Mouse (Mus musculus): Measurements from ENCODE around the gene Snrnp25. TPM values are rescaled to one million over a fixed set of nuclear protein-coding genes. Genes with fewer than 3 reads are reported as not detected.

Gene Snrnp25
- polyA plus RNA-seq (2012; ENCODE audit: insufficient read depth, low replicate concordance), result 15.1 and 78.7 TPM in 2 replicates

DNA sequence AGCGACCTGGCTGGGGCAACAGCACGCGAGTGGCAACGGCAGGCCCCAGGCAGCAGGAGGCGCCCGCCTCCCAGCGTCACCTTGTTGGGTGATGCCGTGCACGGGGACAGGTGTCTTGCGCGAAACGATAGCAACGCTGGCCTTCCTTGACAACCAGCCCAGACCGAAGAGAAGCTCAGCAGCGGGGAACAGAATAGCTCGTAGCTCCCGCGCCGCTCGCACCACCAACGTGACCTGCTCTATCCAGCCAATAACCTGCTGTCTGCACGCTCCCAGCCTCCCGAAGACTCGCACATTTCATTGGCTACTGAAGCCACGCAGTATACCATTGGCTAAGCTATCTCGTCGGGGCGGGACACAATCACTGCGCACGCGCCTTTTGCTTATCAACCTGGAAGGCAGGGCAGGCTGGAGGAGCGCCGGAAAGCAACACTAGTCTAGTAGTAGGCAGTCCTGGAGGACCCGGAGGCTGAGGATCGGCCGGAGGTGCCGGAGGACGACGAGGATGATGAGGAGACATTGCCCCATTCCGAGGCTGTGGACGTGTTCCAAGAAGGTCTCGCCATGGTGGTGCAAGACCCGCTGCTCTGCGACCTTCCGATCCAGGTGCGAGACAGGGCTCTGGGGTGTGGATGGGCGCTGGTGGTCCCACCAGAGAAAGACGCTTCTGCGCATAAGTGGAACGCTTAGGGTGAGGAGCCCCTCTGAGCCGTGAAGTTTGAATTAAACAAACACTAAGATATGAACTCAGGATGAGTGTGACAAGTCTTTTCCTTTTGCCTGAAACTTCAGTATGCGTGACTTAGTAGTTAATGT, at the start of gene Snrnp25:
TSS of gene Snrnp25 (plus strand) at position 358 of the 816 bp plus-strand sequence.
- Histone ChIP-seq H3K4me1 (peaks cover 37% of the 10 kb centered on the region), H3K4me3 (replicated peaks) (peak within 1 kb of the TSS; percentile 98), H3K36me3 (replicated peaks; ENCODE audit: low read length) (peaks cover 38% of the 10 kb centered on the region), H3K9me3 (no peaks in the 10 kb centered on the region), H3K27me3 (replicated peaks) (peaks cover under 1% of the 10 kb centered on the region)
- TF ChIP-seq FLI1 (IDR thresholded peaks at IDR 0.05; ENCODE audit: low read length) (no peak), GATA1 (IDR thresholded peaks at IDR 0.05; ENCODE audit: borderline replicate concordance, low read length) (0 out of 3 replicates have a peak, but pooled peaks have one; percentile 59)

- H3K36me3 ChIP-seq (replicated peaks; ENCODE audit: low read length), result no peaks in the 10 kb centered on the region
- TF ChIP-seq FLI1 (IDR thresholded peaks at IDR 0.05; ENCODE audit: low read length) (no peak), GATA1 (IDR thresholded peaks at IDR 0.05; ENCODE audit: borderline replicate concordance, low read length) (no peak)
- H3K27me3 ChIP-seq (replicated peaks), result peaks cover 48% of the 10 kb centered on the region
- no peak overlapping the region for H3K4me3 ChIP-seq (replicated peaks)
- no peaks in the 10 kb centered on the region for H3K9me3 ChIP-seq
- H3K4me1 ChIP-seq, result peaks cover 21% of the 10 kb centered on the region
Observed at GRCm38 (mm10) chr11:32156854-32157630, 48.2 kb upstream of the Snrnp25 start.

DNA sequence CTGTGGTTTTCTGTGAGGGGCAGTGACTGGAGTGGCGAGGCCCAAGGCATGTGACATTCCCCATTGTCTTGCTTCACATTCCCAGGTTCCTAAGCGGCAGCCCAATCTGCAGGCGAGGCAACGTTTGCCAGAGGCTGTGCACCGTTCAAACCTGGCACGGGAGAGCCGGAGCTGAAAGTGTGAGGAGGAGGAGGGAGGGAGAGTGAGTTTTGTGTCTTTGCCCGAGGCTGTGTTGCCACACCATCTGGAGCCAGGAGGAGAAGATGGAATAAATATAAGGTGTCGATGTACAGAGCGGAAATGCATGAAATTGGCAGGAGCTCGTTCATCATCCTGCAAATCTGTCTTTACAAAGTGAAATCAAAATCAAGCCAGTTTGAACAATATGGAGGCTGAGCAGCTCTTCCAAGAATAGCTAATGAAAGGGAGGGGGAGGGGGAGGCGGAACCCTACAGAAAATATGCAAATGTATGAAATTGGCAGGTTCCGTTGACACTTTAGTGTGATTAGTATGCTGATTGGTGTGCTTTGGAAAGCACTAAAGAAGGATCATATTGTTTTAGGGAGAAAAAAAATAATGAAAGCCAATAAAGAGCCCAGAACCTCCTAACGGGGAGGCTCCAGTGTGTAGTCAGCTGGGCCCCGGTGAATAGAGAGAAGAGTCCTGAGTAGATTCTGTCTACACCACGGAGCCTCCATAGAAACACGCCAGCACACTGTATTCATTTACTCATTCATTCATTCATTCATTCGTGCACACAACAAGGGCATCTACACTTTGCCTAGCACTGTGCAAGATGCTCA, 47.2 kb upstream of the Snrnp25 start:
- peaks cover 54% of the 10 kb centered on the region for H3K27me3 ChIP-seq (replicated peaks)
- no peak overlapping the region for H3K4me3 ChIP-seq (replicated peaks)
- no peak for TF ChIP-seq GATA1 (IDR thresholded peaks at IDR 0.05; ENCODE audit: borderline replicate concordance, low read length)
- TF ChIP-seq FLI1 (IDR thresholded peaks at IDR 0.05; ENCODE audit: low read length), result no peak
- peaks cover 27% of the 10 kb centered on the region for H3K4me1 ChIP-seq
- H3K36me3 ChIP-seq (replicated peaks; ENCODE audit: low read length), result no peaks in the 10 kb centered on the region
- no peaks in the 10 kb centered on the region for H3K9me3 ChIP-seq

DNA sequence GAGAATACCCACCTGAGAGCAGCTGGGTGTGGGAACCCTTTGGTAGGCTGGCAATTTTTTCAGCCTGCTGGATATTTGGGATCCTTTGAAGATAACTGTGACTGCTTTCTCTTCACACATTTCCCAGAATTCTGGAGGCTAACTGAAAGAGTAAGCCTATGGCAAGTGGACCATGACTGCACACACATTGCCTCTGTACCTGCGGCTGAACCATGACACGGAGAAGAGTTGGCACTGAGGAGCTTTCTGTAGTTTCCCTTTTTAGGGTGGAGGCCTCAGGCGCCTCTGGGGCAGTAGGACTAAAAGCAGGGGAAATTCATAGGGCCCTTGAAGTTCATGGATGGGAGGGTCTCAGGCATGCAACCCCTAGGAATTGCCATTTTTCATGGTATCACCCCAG, 46.0 kb upstream of the Snrnp25 start:
- TF ChIP-seq FLI1 (IDR thresholded peaks at IDR 0.05; ENCODE audit: low read length) (no peak), GATA1 (IDR thresholded peaks at IDR 0.05; ENCODE audit: borderline replicate concordance, low read length) (no peak)
- peaks cover 27% of the 10 kb centered on the region for H3K4me1 ChIP-seq
- peaks cover 58% of the 10 kb centered on the region for H3K27me3 ChIP-seq (replicated peaks)

DNA sequence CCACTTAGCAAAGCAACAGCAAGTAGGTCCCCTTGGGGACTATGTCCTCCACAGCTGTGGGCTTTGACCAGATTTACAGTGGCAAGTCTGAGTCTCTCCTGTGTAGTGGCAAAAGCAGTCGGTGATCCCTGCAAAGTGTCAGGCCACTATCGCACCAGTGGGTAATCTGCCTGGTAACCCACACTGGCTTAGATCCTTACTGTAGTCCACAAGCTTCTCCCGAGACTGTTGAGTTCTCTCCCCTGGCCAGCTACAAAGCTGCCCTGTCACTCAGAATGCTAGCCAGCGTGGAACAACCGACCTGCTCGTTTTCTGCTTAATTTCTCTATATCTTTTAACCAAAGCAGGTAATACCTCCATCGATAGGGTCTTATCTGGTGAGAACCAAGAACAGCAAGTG, 44.9 kb upstream of the Snrnp25 start:
- peaks cover 59% of the 10 kb centered on the region for H3K27me3 ChIP-seq (replicated peaks)
- H3K9me3 ChIP-seq, result no peaks in the 10 kb centered on the region
- H3K4me3 ChIP-seq (replicated peaks), result no peak overlapping the region
- no peaks in the 10 kb centered on the region for H3K36me3 ChIP-seq (replicated peaks; ENCODE audit: low read length)
- peaks cover 27% of the 10 kb centered on the region for H3K4me1 ChIP-seq
- TF ChIP-seq GATA1 (IDR thresholded peaks at IDR 0.05; ENCODE audit: borderline replicate concordance, low read length) (no peak), FLI1 (IDR thresholded peaks at IDR 0.05; ENCODE audit: low read length) (no peak)

More for the DNA sequence above, 46.0 kb upstream of the Snrnp25 start:
- no peaks in the 10 kb centered on the region for H3K9me3 ChIP-seq
- no peak overlapping the region for H3K4me3 ChIP-seq (replicated peaks)
- H3K36me3 ChIP-seq (replicated peaks; ENCODE audit: low read length), result no peaks in the 10 kb centered on the region

- TF ChIP-seq GATA1 (IDR thresholded peaks at IDR 0.05; ENCODE audit: borderline replicate concordance, low read length), result no peak
- Histone ChIP-seq H3K9me3 (no peaks in the 10 kb centered on the region), H3K36me3 (replicated peaks; ENCODE audit: low read length) (no peaks in the 10 kb centered on the region), H3K27me3 (replicated peaks) (peaks cover 65% of the 10 kb centered on the region), H3K4me1 (peaks cover 24% of the 10 kb centered on the region), H3K4me3 (replicated peaks) (no peak overlapping the region)
Observed at GRCm38 (mm10) chr11:32161500-32161899, 43.7 kb upstream of the Snrnp25 start.

DNA sequence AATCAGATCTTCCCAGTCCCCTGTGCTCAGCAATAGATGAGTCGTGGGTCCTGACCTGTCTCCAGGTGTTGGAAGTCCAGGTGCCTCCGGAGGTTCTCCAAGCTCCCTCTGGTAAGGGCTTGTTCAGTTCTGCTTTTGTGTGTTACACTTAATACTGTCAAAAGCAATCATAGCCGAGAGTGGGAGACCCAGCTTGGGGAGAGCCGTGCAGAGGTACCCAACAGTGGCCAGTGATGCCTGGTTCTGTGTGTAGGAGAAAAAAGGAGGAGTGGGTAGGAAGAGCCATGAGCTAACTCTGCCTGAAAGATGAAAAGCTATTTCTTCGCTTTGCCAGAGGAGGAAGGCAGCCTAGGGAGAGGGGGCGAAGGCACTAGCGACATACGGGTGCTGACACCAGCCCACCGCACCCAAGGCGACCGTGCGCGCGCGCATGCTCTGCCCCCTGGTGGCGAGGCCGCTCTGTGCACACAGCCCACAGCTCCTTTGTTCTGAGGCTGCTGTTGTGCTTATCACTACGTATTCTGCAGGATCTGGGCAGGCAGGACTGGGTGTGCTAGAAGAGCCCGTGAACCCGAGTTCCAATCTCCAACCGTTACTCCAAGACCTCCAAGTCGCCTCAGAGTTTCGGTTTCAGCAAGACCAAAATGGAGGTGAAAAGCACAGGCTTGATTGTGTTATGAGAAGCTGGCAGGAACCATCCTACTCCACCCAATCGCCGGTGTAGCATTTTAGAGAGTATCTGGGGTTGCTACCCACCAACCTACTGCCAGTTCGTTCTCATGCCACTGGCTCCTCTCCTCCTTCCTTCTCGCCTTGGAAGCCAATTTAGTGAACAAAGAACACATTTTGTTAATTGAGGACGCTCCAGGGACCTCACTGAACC, 43.1 kb upstream of the Snrnp25 start:
- TF ChIP-seq FLI1 (IDR thresholded peaks at IDR 0.05; ENCODE audit: low read length) (no peak), GATA1 (IDR thresholded peaks at IDR 0.05; ENCODE audit: borderline replicate concordance, low read length) (no peak)
- Histone ChIP-seq H3K9me3 (no peaks in the 10 kb centered on the region), H3K36me3 (replicated peaks; ENCODE audit: low read length) (no peaks in the 10 kb centered on the region), H3K27me3 (replicated peaks) (peaks cover 68% of the 10 kb centered on the region), H3K4me3 (replicated peaks) (peak overlapping the region; percentile 89), H3K4me1 (peaks cover 18% of the 10 kb centered on the region)

DNA sequence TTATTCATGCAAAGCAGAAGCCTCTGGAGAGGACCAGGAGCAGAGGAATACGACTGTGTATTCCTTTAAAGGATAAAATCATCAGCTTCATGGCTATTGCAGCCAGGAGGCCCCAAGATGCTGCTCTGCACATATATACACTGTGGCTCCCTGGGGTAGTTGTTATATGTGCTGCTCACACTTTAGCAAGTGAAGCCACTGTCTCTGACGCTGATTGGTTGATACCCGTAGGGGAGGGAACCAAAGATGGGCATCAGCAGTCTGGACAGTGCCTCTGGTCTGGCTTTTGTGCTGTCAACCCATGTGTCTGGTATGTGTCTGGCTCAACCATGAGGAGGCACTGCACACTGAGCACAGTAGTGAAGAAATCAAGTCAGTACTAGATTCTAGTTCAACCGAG, 38.5 kb upstream of the Snrnp25 start:
- TF ChIP-seq FLI1 (IDR thresholded peaks at IDR 0.05; ENCODE audit: low read length) (no peak), GATA1 (IDR thresholded peaks at IDR 0.05; ENCODE audit: borderline replicate concordance, low read length) (no peak)
- H3K4me3 ChIP-seq (replicated peaks), result no peak overlapping the region
- H3K36me3 ChIP-seq (replicated peaks; ENCODE audit: low read length), result no peaks in the 10 kb centered on the region
- peaks cover 39% of the 10 kb centered on the region for H3K27me3 ChIP-seq (replicated peaks)
- peaks cover 10% of the 10 kb centered on the region for H3K4me1 ChIP-seq
- H3K9me3 ChIP-seq, result peaks cover under 1% of the 10 kb centered on the region; the same call in 1 of the 2 replicates

Measured in megakaryocyte, embryonic 14.5 days (primary cell).